Mouse (Mus musculus) testis, adult 2 months (tissue): Measurements from ENCODE around the gene Qpctl. TPM values are rescaled to one million over a fixed set of nuclear protein-coding genes. Genes with fewer than 3 reads are reported as not detected.
A peak's percentile ranks its signal among the peaks of the same experiment; 100 is the strongest.

Experiments
- H3K27ac ChIP-seq: fragments of 200-500 bp; 2 replicates; pipeline ENCODE4 v1.5.1; 2012; ENCODE audit warnings: low read depth, low read length; ENCODE audit not compliant: control insufficient read depth, insufficient read depth
- H3K27me3 ChIP-seq: fragments of 200-500 bp; 2 replicates; pipeline ENCODE4 v1.6.1; 2012; ENCODE audit warnings: mild to moderate bottlenecking, low read length, moderate library complexity; ENCODE audit not compliant: control insufficient read depth, insufficient read depth
- H3K36me3 ChIP-seq: fragments of 200-500 bp; 2 replicates; pipeline ENCODE4 v1.6.1; 2012; ENCODE audit warnings: mild to moderate bottlenecking, low read length; ENCODE audit not compliant: control insufficient read depth, insufficient read depth
- H3K4me1 ChIP-seq: fragments of 200-500 bp; 2 replicates; pipeline ENCODE4 v1.6.1; 2012; ENCODE audit warnings: low read length; ENCODE audit not compliant: control insufficient read depth, insufficient read depth
- H3K4me3 ChIP-seq: fragments of 200-500 bp; 2 replicates; pipeline ENCODE4 v1.5.1; 2012; ENCODE audit warnings: low read depth, mild to moderate bottlenecking, low read length, moderate library complexity, mixed read lengths; ENCODE audit not compliant: control insufficient read depth
- CTCF ChIP-seq: fragments of 200-500 bp; IDR thresholded peaks from 2 replicates; pipeline ENCODE4 v1.5.1; 2012; ENCODE audit warnings: low read depth, mild to moderate bottlenecking, inconsistent platforms, low read length, moderate library complexity; ENCODE audit not compliant: control insufficient read depth, insufficient read depth, insufficient replicate concordance
- POLR2A ChIP-seq: fragments of 200-500 bp; IDR thresholded peaks from 2 replicates; pipeline ENCODE4 v1.6.1; 2012; ENCODE audit warnings: low read depth, mild to moderate bottlenecking, inconsistent platforms, low read length, moderate library complexity; ENCODE audit not compliant: control insufficient read depth
- polyA plus RNA-seq: library from polyadenylated mRNA; depleted of rRNA; stranded (reverse); fragments of >200 nt; gene quantifications from 2 replicates; pipeline ENCODE4 v1.2.3, GENCODE M21; 2012

Qpctl gene
- polyA plus RNA-seq, 1 experiment, result 13.5 TPM

GRCm38 (mm10) chr7:19164189-19164588, 15.1 kb upstream of the Qpctl start:
- H3K4me1 ChIP-seq, result peaks cover 28% of the 10 kb centered on the region
- no peak overlapping the region for H3K27ac ChIP-seq
- no peaks in the 10 kb centered on the region for H3K27me3 ChIP-seq
- peak overlapping the region; percentile 62 for H3K4me3 ChIP-seq
- H3K36me3 ChIP-seq, result no peaks in the 10 kb centered on the region
- no peak for TF ChIP-seq POLR2A
- TF ChIP-seq CTCF, result no peak

DNA sequence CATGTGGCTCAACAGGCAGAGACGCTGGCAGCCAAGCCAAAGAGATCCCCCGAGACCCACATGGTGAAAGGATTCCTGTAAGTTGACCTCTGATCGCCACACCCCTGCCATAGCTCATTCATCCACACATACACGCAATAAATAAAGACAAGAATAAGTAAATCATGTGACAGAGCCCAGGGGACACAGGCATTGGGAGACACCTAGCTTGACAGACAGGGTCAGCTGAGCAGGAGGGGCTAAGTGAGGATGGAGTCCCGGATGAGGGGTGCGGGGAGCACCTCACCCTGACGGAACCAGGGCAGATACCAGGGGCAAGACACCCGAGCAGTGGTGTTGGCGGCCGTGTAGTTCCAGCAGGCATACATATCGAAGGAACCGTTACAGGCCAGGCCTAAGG, 14.7 kb upstream of the Qpctl start:
- Histone ChIP-seq H3K36me3 (no peaks in the 10 kb centered on the region), H3K27ac (no peak overlapping the region), H3K27me3 (no peaks in the 10 kb centered on the region), H3K4me1 (peaks cover 29% of the 10 kb centered on the region), H3K4me3 (peak overlapping the region; percentile 62)
- TF ChIP-seq POLR2A, result no peak
- no peak for TF ChIP-seq CTCF

DNA sequence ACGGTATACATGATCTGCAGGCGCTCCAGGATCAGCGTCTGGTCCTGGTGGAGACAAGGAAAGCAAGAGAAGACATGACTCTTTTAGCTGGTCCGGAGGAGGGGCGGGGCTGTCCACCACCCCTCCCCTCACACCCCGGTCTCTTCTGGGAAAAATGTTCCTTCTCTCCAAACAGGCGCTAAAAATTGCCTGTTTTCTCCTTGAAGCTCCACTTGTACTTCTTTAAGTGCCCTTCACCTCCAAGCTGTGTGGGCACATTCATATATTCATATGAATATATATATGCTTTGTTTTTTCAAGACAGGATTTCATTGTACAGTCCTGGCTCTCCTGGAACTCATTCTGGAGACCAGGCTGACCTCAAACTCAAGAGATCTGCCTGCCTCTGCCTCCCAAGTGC, 13.8 kb upstream of the Qpctl start:
- Histone ChIP-seq H3K4me3 (peak overlapping the region; percentile 62), H3K36me3 (no peaks in the 10 kb centered on the region), H3K4me1 (peaks cover 29% of the 10 kb centered on the region), H3K27ac (no peak overlapping the region), H3K27me3 (no peaks in the 10 kb centered on the region)
- no peak for TF ChIP-seq CTCF
- no peak for TF ChIP-seq POLR2A

GRCm38 (mm10) chr7:19160115-19160514, 11.0 kb upstream of the Qpctl start:
- Histone ChIP-seq H3K4me1 (peaks cover 29% of the 10 kb centered on the region), H3K27ac (no peak overlapping the region), H3K36me3 (no peaks in the 10 kb centered on the region), H3K4me3 (peak overlapping the region; percentile 39), H3K27me3 (no peaks in the 10 kb centered on the region)
- TF ChIP-seq CTCF, result no peak
- no peak for TF ChIP-seq POLR2A

DNA sequence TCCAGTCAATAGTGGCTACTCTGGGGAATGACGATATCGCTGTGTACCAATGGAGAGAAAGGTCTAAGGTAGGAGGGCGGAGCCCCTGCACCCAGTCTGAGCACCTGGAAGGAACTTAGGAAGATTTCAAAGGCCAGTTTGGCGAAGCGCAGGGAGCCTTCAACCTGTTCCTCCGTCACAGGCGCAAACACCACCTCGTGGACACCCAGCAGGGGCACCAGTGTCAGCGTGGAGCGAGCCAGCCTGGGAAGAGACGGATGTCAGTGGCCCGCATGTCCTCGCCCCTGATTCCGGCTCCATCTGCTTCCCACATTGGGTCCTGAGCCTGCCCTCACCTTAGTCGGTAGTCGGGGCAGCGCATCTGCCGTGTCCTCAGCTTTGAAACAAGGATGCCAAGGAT, 10.3 kb upstream of the Qpctl start:
- H3K4me3 ChIP-seq, result peak overlapping the region; percentile 39
- TF ChIP-seq POLR2A, result no peak
- no peak for TF ChIP-seq CTCF
- peaks cover 26% of the 10 kb centered on the region for H3K4me1 ChIP-seq
- H3K27me3 ChIP-seq, result no peaks in the 10 kb centered on the region
- H3K27ac ChIP-seq, result no peak overlapping the region
- no peaks in the 10 kb centered on the region for H3K36me3 ChIP-seq

GRCm38 (mm10) chr7:19158601-19159000, 9.5 kb upstream of the Qpctl start:
- Histone ChIP-seq H3K27me3 (no peaks in the 10 kb centered on the region), H3K27ac (no peak overlapping the region), H3K4me1 (peaks cover 19% of the 10 kb centered on the region), H3K36me3 (no peaks in the 10 kb centered on the region), H3K4me3 (no peak overlapping the region)
- no peak for TF ChIP-seq POLR2A
- no peak for TF ChIP-seq CTCF

GRCm38 (mm10) chr7:19157160-19157800, 8.2 kb upstream of the Qpctl start:
- H3K27me3 ChIP-seq, result no peaks in the 10 kb centered on the region
- peak; percentile 92 for TF ChIP-seq CTCF
- no peak for TF ChIP-seq POLR2A
- H3K27ac ChIP-seq, result no peak overlapping the region
- H3K4me1 ChIP-seq, result peaks cover 16% of the 10 kb centered on the region
- no peak overlapping the region; the same call in 1 of the 2 replicates for H3K4me3 ChIP-seq
- H3K36me3 ChIP-seq, result no peaks in the 10 kb centered on the region; the same call in 1 of the 2 replicates
